Mouse (Mus musculus): ENCODE data around the gene Hs3st4. TPM values are rescaled to one million over a fixed set of nuclear protein-coding genes. Genes with fewer than 3 reads are reported as not detected.

Hs3st4 gene
- polyA plus RNA-seq, 1 experiment from 2014 or later = 13.4 TPM

DNA sequence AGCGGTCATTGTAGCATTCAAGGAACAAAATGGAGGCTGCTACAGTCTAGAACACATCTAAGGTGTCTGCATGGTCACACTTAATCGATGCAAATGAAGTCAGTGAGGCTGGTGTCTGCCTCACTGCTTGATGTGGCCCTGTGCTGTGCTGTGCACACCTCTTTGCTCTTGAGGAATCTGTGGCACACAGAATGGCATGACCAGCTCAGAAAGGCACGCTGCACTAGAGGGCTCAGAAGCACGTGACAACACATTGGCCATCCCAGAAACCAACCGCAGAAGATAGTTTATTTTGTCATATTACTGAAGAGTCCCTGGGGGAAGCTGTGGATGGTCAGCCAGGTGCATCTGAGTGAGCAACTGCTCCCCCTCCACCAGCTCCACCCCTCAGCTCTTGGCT is 44.2 kb downstream of the Hs3st4 start:
- H3K36me3 ChIP-seq = no peaks in the 10 kb centered on the region
- H3K4me3 ChIP-seq = no peak overlapping the region
- WGBS = 88% methylated on average over 5 of the region's 5 CpGs
- no peak overlapping the region for H3K27ac ChIP-seq (replicated peaks)
- no peak for ATAC-seq (replicated peaks)
- no peaks in the 10 kb centered on the region for H3K4me1 ChIP-seq
- H3K27me3 ChIP-seq = no peaks in the 10 kb centered on the region
- H3K4me2 ChIP-seq (replicated peaks) = no peak overlapping the region
- H3K9ac ChIP-seq (replicated peaks) = no peak overlapping the region
- H3K9me3 ChIP-seq = 0 out of 2 replicates have a peak, but pooled peaks cover 6% of the 10 kb centered on the region

GRCm38 (mm10) chr7:124032236-124032635 is 49.6 kb downstream of the Hs3st4 start:
- ATAC-seq (replicated peaks) = no peak
- Histone ChIP-seq H3K27ac (replicated peaks) (no peak overlapping the region), H3K9ac (replicated peaks) (no peak overlapping the region), H3K27me3 (no peaks in the 10 kb centered on the region), H3K9me3 (0 out of 2 replicates have a peak, but pooled peaks cover 6% of the 10 kb centered on the region), H3K4me3 (no peak overlapping the region), H3K4me2 (replicated peaks) (no peak overlapping the region), H3K4me1 (peaks cover 2% of the 10 kb centered on the region; the same call in 1 of the 2 replicates), H3K36me3 (no peaks in the 10 kb centered on the region)
- WGBS = 48% methylated on average over 2 of the region's 2 CpGs

DNA sequence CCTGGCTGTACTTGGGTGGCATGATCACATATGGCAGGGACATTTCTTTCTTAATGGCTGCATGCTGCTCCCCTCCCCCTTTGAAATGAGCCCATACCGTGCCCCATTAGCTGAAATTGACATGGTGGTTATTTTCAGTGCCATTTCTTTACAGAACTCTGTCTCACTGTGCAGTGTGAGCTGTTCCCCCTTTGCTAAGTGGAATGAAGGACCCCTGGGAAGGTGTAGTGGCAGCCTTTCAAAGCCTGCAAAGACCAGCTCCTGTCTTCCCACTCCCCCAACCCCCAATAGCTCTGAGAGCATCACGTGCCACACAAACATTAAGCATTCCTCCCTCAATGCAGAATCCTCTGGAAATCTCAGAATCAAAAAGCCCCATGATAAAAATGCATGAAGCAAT is 50.7 kb downstream of the Hs3st4 start:
- WGBS = 54% methylated on average over 2 of the region's 2 CpGs
- Histone ChIP-seq H3K4me3 (no peak overlapping the region), H3K36me3 (no peaks in the 10 kb centered on the region), H3K4me2 (replicated peaks) (no peak overlapping the region), H3K27ac (replicated peaks) (no peak overlapping the region), H3K9ac (replicated peaks) (no peak overlapping the region), H3K27me3 (no peaks in the 10 kb centered on the region), H3K4me1 (peaks cover 3% of the 10 kb centered on the region; the same call in 1 of the 2 replicates), H3K9me3 (0 out of 2 replicates have a peak, but pooled peaks cover 6% of the 10 kb centered on the region)
- no peak for ATAC-seq (replicated peaks)

DNA sequence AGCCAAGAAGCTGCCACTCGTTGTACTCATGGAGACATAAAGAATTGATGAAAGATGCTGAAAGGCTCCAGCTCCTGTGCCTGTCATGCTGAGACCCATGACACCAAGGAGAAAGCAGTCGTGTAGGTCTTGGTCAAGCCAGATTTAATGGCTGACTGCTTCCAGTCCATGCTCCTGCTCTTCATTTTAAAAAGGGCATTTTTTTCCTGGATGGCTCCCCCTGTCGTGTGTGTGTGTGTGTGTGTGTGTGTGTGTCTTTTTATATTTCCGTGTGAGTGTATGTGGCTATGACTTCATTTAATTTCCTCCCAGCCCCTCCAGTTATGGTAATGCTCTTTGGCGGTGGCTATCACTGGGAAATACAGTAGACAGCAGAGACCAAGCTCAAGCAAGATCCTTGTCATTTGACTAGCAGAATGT is 54.6 kb downstream of the Hs3st4 start:
- Histone ChIP-seq H3K27ac (replicated peaks) (no peak overlapping the region), H3K36me3 (no peaks in the 10 kb centered on the region), H3K4me2 (replicated peaks) (no peak overlapping the region), H3K4me1 (peaks cover 3% of the 10 kb centered on the region; the same call in 1 of the 2 replicates), H3K9me3 (no peaks in the 10 kb centered on the region), H3K27me3 (no peaks in the 10 kb centered on the region), H3K4me3 (no peak overlapping the region), H3K9ac (replicated peaks) (no peak overlapping the region)
- peak; percentile 76 for ATAC-seq (replicated peaks)
- 15% methylated on average over 5 of the region's 5 CpGs for WGBS

- WGBS = 71% methylated on average over 5 of the region's 5 CpGs
Observed at GRCm38 (mm10) chr7:124039142-124039541, 56.5 kb downstream of the Hs3st4 start.

DNA sequence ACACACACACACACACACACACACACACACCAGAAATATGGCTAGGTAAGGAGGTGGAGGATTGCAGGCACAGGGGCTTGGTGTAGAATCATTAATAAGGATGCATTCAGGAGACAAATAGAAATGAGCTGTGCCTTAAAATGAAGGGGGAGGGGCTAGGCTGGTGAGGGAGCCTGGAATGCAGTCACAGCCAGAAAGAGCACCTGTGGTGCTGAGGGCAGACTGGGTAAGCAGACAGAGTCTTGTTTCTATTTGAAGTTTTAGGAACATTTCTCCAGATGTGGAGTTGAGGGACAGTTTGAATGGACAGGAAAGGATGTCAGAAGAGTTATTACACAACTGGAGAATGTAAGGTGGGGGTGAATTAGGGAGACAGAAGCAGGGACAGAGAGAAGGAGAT is 64.7 kb downstream of the Hs3st4 start:
- Histone ChIP-seq H3K4me1 (no peaks in the 10 kb centered on the region), H3K4me2 (replicated peaks) (no peak overlapping the region), H3K9me3 (no peaks in the 10 kb centered on the region), H3K27me3 (no peaks in the 10 kb centered on the region), H3K9ac (replicated peaks) (no peak overlapping the region), H3K36me3 (no peaks in the 10 kb centered on the region), H3K27ac (replicated peaks) (no peak overlapping the region), H3K4me3 (no peak overlapping the region)
- ATAC-seq (replicated peaks) = no peak

More at GRCm38 (mm10) chr7:124039142-124039541, 56.5 kb downstream of the Hs3st4 start:
- H3K4me2 ChIP-seq (replicated peaks) = no peak overlapping the region
- no peak for ATAC-seq (replicated peaks)
- no peaks in the 10 kb centered on the region for H3K36me3 ChIP-seq
- peaks cover 3% of the 10 kb centered on the region; the same call in 1 of the 2 replicates for H3K4me1 ChIP-seq
- no peak overlapping the region for H3K27ac ChIP-seq (replicated peaks)
- no peaks in the 10 kb centered on the region for H3K9me3 ChIP-seq
- no peak overlapping the region for H3K4me3 ChIP-seq
- no peak overlapping the region for H3K9ac ChIP-seq (replicated peaks)
- no peaks in the 10 kb centered on the region for H3K27me3 ChIP-seq

DNA sequence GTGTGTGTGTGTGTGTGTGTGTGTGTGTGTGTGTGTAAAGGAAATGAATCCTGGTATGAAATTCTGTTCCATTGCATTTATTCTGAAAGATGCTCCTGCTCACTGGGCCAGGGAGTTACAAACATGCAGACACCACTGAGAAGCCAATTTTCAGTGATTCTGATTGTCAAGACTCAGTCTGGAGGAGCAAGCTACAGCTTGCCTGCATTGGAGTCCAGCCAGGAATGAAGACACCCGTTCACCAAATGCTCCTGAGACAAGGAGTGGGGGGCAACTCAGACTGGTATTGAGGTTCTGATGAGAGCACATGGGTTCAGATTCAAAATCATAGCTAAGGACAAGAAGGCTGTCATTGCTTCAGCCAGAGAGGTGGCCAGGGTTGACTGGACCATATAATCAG is 66.3 kb downstream of the Hs3st4 start:
- H3K4me2 ChIP-seq (replicated peaks) = no peak overlapping the region
- ATAC-seq (replicated peaks) = no peak
- no peaks in the 10 kb centered on the region for H3K9me3 ChIP-seq
- H3K27ac ChIP-seq (replicated peaks) = no peak overlapping the region
- WGBS = 47% methylated on average over 1 of the region's 1 CpGs
- no peaks in the 10 kb centered on the region for H3K4me1 ChIP-seq
- H3K27me3 ChIP-seq = no peaks in the 10 kb centered on the region
- no peak overlapping the region for H3K9ac ChIP-seq (replicated peaks)
- no peak overlapping the region for H3K4me3 ChIP-seq
- no peaks in the 10 kb centered on the region for H3K36me3 ChIP-seq

GRCm38 (mm10) chr7:124050421-124050820 is 67.8 kb downstream of the Hs3st4 start:
- ATAC-seq (replicated peaks) = no peak
- WGBS = 91% methylated on average over 5 of the region's 5 CpGs
- H3K4me2 ChIP-seq (replicated peaks) = no peak overlapping the region
- H3K4me3 ChIP-seq = no peak overlapping the region
- H3K27me3 ChIP-seq = no peaks in the 10 kb centered on the region
- no peaks in the 10 kb centered on the region for H3K9me3 ChIP-seq
- H3K27ac ChIP-seq (replicated peaks) = no peak overlapping the region
- no peaks in the 10 kb centered on the region for H3K4me1 ChIP-seq
- no peaks in the 10 kb centered on the region for H3K36me3 ChIP-seq
- H3K9ac ChIP-seq (replicated peaks) = no peak overlapping the region

GRCm38 (mm10) chr7:124083741-124084140 is 101.1 kb downstream of the Hs3st4 start:
- Histone ChIP-seq H3K27ac (replicated peaks) (no peak overlapping the region), H3K36me3 (no peaks in the 10 kb centered on the region), H3K27me3 (no peaks in the 10 kb centered on the region), H3K4me2 (replicated peaks) (no peak overlapping the region), H3K4me3 (no peak overlapping the region), H3K4me1 (no peaks in the 10 kb centered on the region), H3K9me3 (no peaks in the 10 kb centered on the region), H3K9ac (replicated peaks) (no peak overlapping the region)
- no peak for ATAC-seq (replicated peaks)
- 72% methylated on average over 1 of the region's 1 CpGs for WGBS

GRCm38 (mm10) chr7:124129019-124129418 is 146.3 kb downstream of the Hs3st4 start:
- Histone ChIP-seq H3K27ac (replicated peaks) (no peak overlapping the region), H3K9me3 (no peaks in the 10 kb centered on the region), H3K36me3 (no peaks in the 10 kb centered on the region), H3K4me3 (no peak overlapping the region), H3K27me3 (no peaks in the 10 kb centered on the region), H3K9ac (replicated peaks) (no peak overlapping the region), H3K4me1 (peaks cover 21% of the 10 kb centered on the region), H3K4me2 (replicated peaks) (no peak overlapping the region)
- WGBS = 7% methylated on average over 2 of the region's 2 CpGs
- ATAC-seq (replicated peaks) = no peak; the same call in 1 of the 2 replicates

GRCm38 (mm10) chr7:124131312-124131711 is 148.6 kb downstream of the Hs3st4 start:
- no peak overlapping the region for H3K4me2 ChIP-seq (replicated peaks)
- H3K4me1 ChIP-seq = peaks cover 21% of the 10 kb centered on the region
- 19% methylated on average over 7 of the region's 7 CpGs for WGBS
- no peaks in the 10 kb centered on the region for H3K36me3 ChIP-seq
- H3K27ac ChIP-seq (replicated peaks) = peak overlapping the region; percentile 75
- no peak overlapping the region for H3K4me3 ChIP-seq
- H3K9ac ChIP-seq (replicated peaks) = no peak overlapping the region
- no peaks in the 10 kb centered on the region for H3K27me3 ChIP-seq
- ATAC-seq (replicated peaks) = peak; percentile 91
- no peaks in the 10 kb centered on the region for H3K9me3 ChIP-seq

DNA sequence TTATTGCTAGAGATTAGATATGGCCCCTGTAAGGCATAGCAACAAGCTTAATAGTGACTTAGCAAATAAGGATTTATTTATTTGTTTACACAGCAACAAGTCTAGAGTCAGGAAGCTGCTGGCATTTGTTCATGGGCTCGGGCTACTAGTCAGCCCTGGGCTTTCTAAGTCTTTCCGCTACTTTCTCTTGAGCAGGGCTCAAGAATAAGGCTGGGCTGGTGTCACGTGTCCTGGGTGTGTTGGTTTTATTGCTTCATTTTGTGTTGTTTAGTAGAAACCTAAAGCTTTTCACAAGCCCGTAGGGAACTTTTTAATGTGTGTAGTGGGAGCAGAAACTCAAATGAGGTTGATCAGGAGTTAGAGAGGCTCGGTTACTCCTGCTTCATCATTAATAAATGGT is 153.5 kb downstream of the Hs3st4 start:
- H3K9me3 ChIP-seq = no peaks in the 10 kb centered on the region
- 85% methylated on average over 5 of the region's 5 CpGs for WGBS
- H3K27ac ChIP-seq (replicated peaks) = no peak overlapping the region
- no peak overlapping the region for H3K9ac ChIP-seq (replicated peaks)
- H3K4me1 ChIP-seq = peaks cover 7% of the 10 kb centered on the region
- H3K27me3 ChIP-seq = no peaks in the 10 kb centered on the region
- no peak overlapping the region for H3K4me3 ChIP-seq
- no peak for ATAC-seq (replicated peaks)
- H3K36me3 ChIP-seq = no peaks in the 10 kb centered on the region
- H3K4me2 ChIP-seq (replicated peaks) = no peak overlapping the region

DNA sequence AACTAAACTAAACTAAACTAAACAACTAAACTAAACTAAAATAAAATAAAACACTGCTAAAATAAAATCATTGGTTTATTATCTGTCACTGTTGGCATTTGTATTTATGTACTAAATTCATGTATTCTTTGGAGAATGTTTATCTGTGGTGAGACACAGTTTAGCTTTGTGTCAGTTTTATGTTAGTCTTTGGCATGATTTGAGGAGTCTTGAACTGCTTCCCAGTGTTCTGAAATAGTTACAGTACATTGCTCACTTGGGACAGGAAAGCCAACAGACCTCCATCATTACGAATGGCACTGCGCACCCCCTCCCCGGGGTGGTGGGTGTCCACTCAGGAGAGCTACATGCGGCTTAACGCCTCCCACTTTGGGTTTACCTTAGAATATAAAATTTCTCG is 158.6 kb downstream of the Hs3st4 start:
- no peak for ATAC-seq (replicated peaks)
- 92% methylated on average over 6 of the region's 6 CpGs for WGBS

More for the DNA sequence above, 158.6 kb downstream of the Hs3st4 start:
- no peaks in the 10 kb centered on the region for H3K4me1 ChIP-seq
- no peaks in the 10 kb centered on the region for H3K36me3 ChIP-seq
- no peak overlapping the region for H3K4me2 ChIP-seq (replicated peaks)
- no peak overlapping the region for H3K9ac ChIP-seq (replicated peaks)
- no peak overlapping the region for H3K27ac ChIP-seq (replicated peaks)
- H3K9me3 ChIP-seq = no peaks in the 10 kb centered on the region
- no peaks in the 10 kb centered on the region for H3K27me3 ChIP-seq
- H3K4me3 ChIP-seq = no peak overlapping the region

Data from forebrain, embryonic 15.5 days (tissue).